Mouse (Mus musculus): ENCODE measurements at regions not wholly inside any gene's neighbourhood (a gene's known extent, or its start where the extent isn't known, plus 50 kb on each side); places are given as distances from the start of the nearest gene placed in this dataset.
A peak's percentile ranks its signal among the peaks of the same experiment; 100 is the strongest.

DNA sequence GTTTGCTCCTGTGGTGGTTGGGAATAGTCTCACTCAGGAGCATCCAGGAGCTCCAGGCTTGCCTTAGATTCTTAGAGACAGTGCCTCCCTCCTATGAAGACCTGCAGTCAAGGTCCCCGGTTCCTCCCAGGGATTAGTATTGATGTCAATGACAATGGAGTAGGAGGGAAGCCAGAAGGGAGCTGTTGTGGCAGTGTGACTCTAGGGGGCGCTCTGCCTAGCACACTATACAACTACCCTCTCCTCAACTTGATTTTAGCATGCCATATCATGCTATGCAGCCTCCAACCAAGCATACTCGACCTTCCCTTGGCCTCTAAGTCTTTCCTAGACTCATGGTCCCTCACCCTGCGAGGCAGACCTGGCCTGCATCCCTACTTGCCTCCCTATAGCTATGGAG is 60.3 kb upstream of the Wnt11 start:
- TF ChIP-seq CTCF (IDR thresholded peaks at IDR 0.05; ENCODE audit: control insufficient read depth, insufficient read depth, insufficient replicate concordance, low read depth, low read length) (peak; percentile 41; the same call in 1 of the 2 replicates), POLR2A (IDR thresholded peaks at IDR 0.05; ENCODE audit: control insufficient read depth, low read depth, low read length) (no peak)
